Mouse (Mus musculus): ENCODE results near the gene Grwd1.

- no peak for TF ChIP-seq CTCF (IDR thresholded peaks at IDR 0.05; ENCODE audit: control insufficient read depth, insufficient read depth, insufficient replicate concordance, low read depth, low read length)
- no peak for TF ChIP-seq POLR2A (IDR thresholded peaks at IDR 0.05; ENCODE audit: control insufficient read depth, low read depth, low read length)
These were observed 3.2 kb upstream of the Grwd1 start for GRCm38 (mm10) chr7:45833924-45834323.
